Mouse (Mus musculus) lung, postnatal 0 days (tissue): ENCODE measurements at regions not wholly inside any gene's neighbourhood (a gene's known extent, or its start where the extent isn't known, plus 50 kb on each side); places are given as distances from the start of the nearest gene placed in this dataset.

Source experiments
- CTCF ChIP-seq: IDR thresholded peaks from 2 replicates; pipeline ENCODE4 v1.5.1; 2016; ENCODE audit warnings: antibody characterized with exemption, mild to moderate bottlenecking
- EP300 ChIP-seq: IDR thresholded peaks from 2 replicates; pipeline ENCODE4 v1.6.1; 2016; ENCODE audit warnings: antibody characterized with exemption, mild to moderate bottlenecking, control low read depth

DNA sequence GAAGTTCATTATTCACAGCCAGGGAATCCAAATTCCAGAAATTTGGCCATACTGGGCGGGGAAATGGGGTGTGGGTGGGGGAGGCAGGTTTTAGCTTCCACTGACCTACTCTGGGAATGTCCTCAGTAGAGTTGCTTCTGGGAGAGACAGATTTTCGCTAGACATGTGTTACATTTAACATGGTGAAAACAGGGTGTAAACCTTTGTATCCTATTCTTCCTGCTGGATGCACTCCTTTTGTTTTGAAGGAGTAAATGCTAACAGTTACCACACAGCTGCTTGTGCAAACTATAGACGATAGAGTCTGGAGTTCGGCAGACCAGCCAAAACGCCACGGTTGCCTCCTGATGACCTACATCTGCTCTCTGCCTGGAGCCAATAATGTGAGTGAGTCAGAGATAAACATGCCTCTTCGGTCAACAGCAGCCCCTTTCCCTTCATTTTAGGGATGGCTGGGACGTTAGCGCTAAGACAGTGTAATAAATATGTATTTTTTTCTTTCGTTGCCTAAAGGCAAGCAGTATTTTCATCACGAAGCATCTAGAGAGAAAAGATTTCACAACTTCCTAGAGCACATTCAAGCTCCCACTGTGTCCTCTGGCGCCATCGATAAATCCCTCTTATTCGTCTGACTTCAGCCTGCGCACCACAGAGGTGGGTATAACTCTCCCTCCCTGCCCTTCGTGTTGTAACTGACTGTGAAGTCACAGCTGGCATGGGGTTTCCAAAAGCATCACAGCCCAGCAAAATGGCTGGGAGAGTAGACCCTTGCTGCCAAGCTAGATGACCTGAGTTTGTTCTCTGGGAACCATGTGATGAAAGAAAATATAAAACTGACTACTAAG is 207.1 kb upstream of the Pde3a start:
- TF ChIP-seq CTCF = no peak
- peak; percentile 12; the same call in 1 of the 2 replicates for TF ChIP-seq EP300
